Mouse (Mus musculus) heart, embryonic 13.5 days (tissue): ENCODE results near the gene Zfp597. TPM values are rescaled to one million over a fixed set of nuclear protein-coding genes. Genes with fewer than 3 reads are reported as not detected.

Experiments used
- ATAC-seq: fragments of 200-750 bp; cut with Nextera tagmentation; 2 replicates; pipeline ENCODE4 v1.8.0; 2017; ENCODE audit warnings: moderate TSS enrichment; ENCODE audit not compliant: insufficient number of reproducible peaks, low FRiP score, low TSS enrichment; ENCODE audit errors: extremely low read depth
- H3K27ac ChIP-seq: fragments of 300-500 bp; sonication (generic); replicated peaks from 2 replicates; pipeline ENCODE4 v1.5.1; 2015; ENCODE audit warnings: moderate library complexity, mild to moderate bottlenecking, inconsistent platforms
- H3K27me3 ChIP-seq: fragments of 300-500 bp; sonication (generic); replicated peaks from 2 replicates; pipeline ENCODE4 v1.6.1; 2015; ENCODE audit warnings: mild to moderate bottlenecking, inconsistent platforms
- H3K36me3 ChIP-seq: fragments of 300-500 bp; sonication (generic); 2 replicates; pipeline ENCODE4 v1.6.1; 2015; ENCODE audit warnings: mild to moderate bottlenecking, inconsistent platforms
- H3K4me1 ChIP-seq: fragments of 300-500 bp; sonication (generic); 2 replicates; pipeline ENCODE4 v1.6.1; 2015; ENCODE audit warnings: inconsistent platforms
- H3K4me2 ChIP-seq: fragments of 300-500 bp; sonication (generic); 2 replicates; pipeline ENCODE4 v1.6.1; 2015; ENCODE audit warnings: inconsistent platforms, mild to moderate bottlenecking, moderate library complexity
- H3K4me3 ChIP-seq: fragments of 300-500 bp; sonication (generic); 2 replicates; pipeline ENCODE4 v1.5.1; 2015; ENCODE audit warnings: moderate library complexity, mild to moderate bottlenecking, inconsistent platforms
- H3K9ac ChIP-seq: fragments of 300-500 bp; sonication (generic); 2 replicates; pipeline ENCODE4 v1.6.1; 2015; ENCODE audit warnings: inconsistent platforms, mild to moderate bottlenecking, moderate library complexity
- H3K9me3 ChIP-seq: fragments of 300-500 bp; sonication (generic); 2 replicates; pipeline ENCODE4 v1.6.1; 2016; ENCODE audit warnings: inconsistent platforms
- WGBS: fragments of 180-500 bp; shearing (Covaris S2); methylation state at CpG from one replicate; pipeline ENCODE4 v1.1.7; 2015; ENCODE audit warnings: mixed read lengths; 5-methylcytosine and 5-hydroxymethylcytosine counted together
- polyA plus RNA-seq: library from polyadenylated mRNA; unstranded; fragments of >200 nt; fragmentation: Nextera tagmentation; extraction: Ambion mirVana; gene quantifications from 2 replicates; pipeline ENCODE4 v1.2.1, GENCODE M21; 2015

Gene Zfp597
- polyA plus RNA-seq, 1 experiment from 2014 or later = 4.2 TPM

DNA sequence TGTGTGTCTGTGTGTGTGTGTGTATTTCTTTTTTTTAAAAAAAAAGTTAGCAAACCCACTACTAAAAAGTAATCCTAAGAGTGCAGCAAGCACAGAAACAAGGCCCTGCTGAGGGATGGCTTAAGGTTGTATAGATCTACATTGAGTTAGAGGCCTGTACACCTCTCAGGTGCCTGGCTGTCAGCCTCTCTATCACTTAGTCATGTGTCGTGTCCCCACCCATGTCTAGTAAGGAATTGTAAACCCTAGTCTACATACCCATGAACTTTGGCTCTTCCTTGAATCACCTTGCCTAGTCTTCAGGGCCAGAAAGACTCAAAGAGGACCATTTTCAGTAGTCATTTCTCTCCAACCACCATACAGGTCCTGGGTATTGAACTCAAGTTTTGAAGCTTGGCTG is 12.2 kb upstream of the Zfp597 start:
- ATAC-seq = no peak
- H3K9ac ChIP-seq = no peak overlapping the region
- peaks cover 16% of the 10 kb centered on the region for H3K4me1 ChIP-seq
- 77% methylated on average over 1 of the region's 1 CpGs for WGBS
- H3K9me3 ChIP-seq = no peaks in the 10 kb centered on the region
- H3K4me2 ChIP-seq = no peak overlapping the region
- no peak overlapping the region for H3K27ac ChIP-seq
- H3K36me3 ChIP-seq = peaks cover 66% of the 10 kb centered on the region
- H3K27me3 ChIP-seq = no peaks in the 10 kb centered on the region
- no peak overlapping the region for H3K4me3 ChIP-seq

DNA sequence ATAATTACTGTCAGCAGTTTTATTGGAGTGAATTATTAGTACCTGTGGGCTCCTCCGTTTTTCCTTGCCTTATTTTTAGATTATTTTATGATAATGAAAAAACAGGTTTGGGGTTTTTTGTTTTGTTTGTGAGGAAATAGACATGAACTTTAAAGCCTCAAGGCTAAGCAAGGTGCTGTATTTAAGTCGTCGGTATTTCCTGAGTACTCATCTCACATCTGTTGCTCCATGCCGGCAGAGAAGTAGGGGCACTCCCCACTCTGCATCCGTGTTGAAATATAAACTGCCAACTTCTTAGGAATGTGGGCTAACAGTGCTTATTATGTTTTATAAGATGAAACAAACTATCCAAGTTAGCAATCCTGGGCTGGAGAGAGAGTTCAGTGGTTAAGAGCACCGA is 11.7 kb upstream of the Zfp597 start:
- no peak overlapping the region for H3K4me2 ChIP-seq
- peak overlapping the region; percentile 77; the same call in 1 of the 2 replicates for H3K27ac ChIP-seq
- H3K9me3 ChIP-seq = no peaks in the 10 kb centered on the region
- H3K4me3 ChIP-seq = no peak overlapping the region
- peaks cover 16% of the 10 kb centered on the region for H3K4me1 ChIP-seq
- no peak overlapping the region for H3K9ac ChIP-seq
- no peak for ATAC-seq
- H3K36me3 ChIP-seq = peaks cover 61% of the 10 kb centered on the region
- no peaks in the 10 kb centered on the region for H3K27me3 ChIP-seq
- 81% methylated on average over 6 of the region's 6 CpGs for WGBS

DNA sequence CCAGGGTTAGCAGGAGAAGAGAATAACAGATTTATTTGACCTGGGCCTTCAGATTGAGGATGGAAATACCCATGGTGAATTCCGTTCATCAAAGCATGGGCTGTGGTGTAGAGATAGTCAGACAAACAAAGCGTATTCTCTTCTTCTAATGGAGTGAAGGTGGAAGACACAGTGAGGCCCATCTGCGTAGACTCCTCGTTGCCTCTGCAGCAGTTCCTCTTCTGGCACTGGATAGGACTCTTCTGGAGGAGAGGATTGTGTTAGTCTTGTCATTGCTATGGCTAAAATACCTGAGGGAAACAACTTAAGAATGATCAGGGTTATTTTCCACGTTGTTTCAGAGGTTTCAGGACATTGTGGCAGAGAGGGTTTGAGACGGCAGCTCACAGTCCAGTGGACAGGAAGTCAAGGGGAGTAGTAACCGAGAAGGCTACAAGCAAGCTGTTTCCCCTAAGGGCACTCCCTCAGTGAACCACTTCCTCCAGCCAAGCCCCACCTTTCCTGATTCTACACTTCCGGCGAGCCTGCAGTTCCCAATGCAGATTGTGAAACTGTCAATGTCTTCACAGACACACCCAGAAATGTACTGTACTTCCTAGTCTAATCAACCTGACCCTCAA is 10.9 kb upstream of the Zfp597 start:
- Histone ChIP-seq H3K36me3 (peaks cover 53% of the 10 kb centered on the region), H3K4me2 (peak overlapping the region; percentile 30), H3K9me3 (no peaks in the 10 kb centered on the region), H3K27ac (peak overlapping the region; percentile 77), H3K27me3 (no peaks in the 10 kb centered on the region), H3K9ac (no peak overlapping the region), H3K4me1 (peaks cover 16% of the 10 kb centered on the region), H3K4me3 (no peak overlapping the region)
- ATAC-seq = no peak
- 71% methylated on average over 9 of the region's 9 CpGs for WGBS

DNA sequence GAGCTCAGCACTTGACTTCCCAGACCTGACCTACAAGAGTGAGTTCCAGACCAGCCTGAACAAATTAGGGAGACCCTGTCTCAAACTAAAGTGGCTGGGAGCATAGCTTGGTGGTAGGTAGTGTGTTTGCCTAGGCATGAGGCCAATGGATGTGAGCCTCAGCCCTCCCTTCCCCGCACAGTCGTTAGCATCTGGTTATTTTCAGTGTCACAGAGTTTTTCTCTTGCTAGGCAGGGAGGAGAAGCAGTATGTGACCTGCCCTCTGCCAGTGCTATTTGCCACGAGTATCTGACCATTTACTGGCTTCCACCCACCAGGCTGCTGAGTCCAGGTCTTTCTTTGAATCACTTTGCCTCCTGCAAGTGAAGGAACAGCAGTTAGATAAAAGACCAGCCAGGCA is 9.4 kb upstream of the Zfp597 start:
- Histone ChIP-seq H3K9ac (no peak overlapping the region), H3K27me3 (no peaks in the 10 kb centered on the region), H3K27ac (peak overlapping the region; percentile 77), H3K36me3 (peaks cover 38% of the 10 kb centered on the region), H3K4me3 (no peak overlapping the region), H3K4me2 (peak overlapping the region; percentile 13; the same call in 1 of the 2 replicates), H3K9me3 (no peaks in the 10 kb centered on the region), H3K4me1 (peaks cover 16% of the 10 kb centered on the region)
- no peak; the same call in 1 of the 2 replicates for ATAC-seq
- 38% methylated on average over 3 of the region's 3 CpGs for WGBS

DNA sequence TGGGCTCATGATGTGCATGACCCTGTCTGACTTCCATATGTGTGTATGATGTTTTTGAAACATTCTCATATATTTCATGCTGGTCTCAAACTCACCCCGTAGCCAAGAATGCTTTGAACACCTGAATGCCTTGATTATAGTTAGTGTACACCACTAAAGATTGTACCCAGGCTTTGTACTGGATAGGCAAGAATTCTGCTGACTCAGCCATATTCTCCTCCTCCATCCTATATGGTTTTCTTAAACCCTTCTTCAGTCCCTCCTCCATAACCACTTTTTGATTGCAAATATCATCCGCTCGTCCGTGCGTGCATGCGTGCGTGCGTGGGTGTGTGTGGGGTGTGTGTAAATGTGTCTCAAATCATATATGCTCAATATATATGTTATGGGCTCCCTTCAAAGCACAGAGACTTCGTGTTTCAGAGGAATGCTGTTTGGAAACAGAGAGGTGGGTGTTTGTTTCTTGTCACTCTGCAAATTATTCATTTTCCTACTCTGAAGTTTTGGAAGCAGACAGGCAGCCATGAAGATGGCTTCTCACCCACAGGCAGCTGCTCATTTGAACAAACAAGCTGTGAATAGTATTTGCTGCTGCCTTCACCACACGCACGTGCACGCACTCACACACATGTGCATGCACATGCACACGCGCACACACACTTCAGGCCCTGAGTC is 7.4 kb upstream of the Zfp597 start:
- WGBS = 88% methylated on average over 14 of the region's 14 CpGs

DNA sequence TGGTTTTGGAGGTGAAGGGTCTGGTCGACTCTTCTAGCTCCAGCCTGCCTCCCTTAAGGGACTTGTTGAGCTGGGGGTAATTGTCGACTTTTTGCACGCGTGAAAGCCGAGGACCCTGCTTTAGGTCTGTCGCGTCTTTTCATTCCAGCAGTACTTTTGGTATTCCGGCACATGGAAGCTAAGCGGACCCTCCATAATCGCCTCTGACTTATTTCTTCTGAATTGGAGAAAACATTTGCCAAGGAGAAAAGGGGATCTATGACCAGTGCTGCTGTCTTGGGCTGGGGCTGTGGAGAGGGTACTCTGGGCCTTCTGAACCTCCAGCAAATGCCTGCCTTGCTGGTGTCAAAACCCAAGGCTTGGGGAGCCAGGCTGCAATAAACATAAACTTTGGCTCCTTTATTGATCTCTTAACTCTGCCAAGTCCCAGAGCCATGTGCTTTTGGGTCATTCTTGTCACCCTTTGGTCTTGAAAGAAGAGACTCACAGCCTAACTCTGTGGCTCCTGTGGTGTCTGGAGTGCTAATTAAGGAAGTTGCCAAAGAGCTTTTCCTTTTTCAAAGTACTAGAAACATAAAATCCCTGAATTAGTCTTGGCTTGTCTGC is 807 bp upstream of the Zfp597 start:
- no peak for ATAC-seq
- H3K4me2 ChIP-seq = peak overlapping the region; percentile 85
- no peaks in the 10 kb centered on the region for H3K27me3 ChIP-seq
- WGBS = 5% methylated on average over 10 of the region's 10 CpGs
- 0 out of 2 replicates have a peak, but pooled peaks cover 6% of the 10 kb centered on the region for H3K36me3 ChIP-seq
- peak overlapping the region; percentile 98 for H3K4me3 ChIP-seq
- peaks cover 25% of the 10 kb centered on the region for H3K4me1 ChIP-seq
- H3K9ac ChIP-seq = peak overlapping the region; percentile 95
- H3K9me3 ChIP-seq = no peaks in the 10 kb centered on the region
- H3K27ac ChIP-seq = peak overlapping the region; percentile 96

More for the DNA sequence above, 7.4 kb upstream of the Zfp597 start:
- H3K4me3 ChIP-seq = no peak overlapping the region
- H3K27ac ChIP-seq = no peak overlapping the region
- H3K9ac ChIP-seq = no peak overlapping the region
- H3K4me2 ChIP-seq = no peak overlapping the region
- no peaks in the 10 kb centered on the region for H3K9me3 ChIP-seq
- no peaks in the 10 kb centered on the region for H3K27me3 ChIP-seq
- peaks cover 18% of the 10 kb centered on the region for H3K4me1 ChIP-seq
- peaks cover 18% of the 10 kb centered on the region for H3K36me3 ChIP-seq
- ATAC-seq = no peak

DNA sequence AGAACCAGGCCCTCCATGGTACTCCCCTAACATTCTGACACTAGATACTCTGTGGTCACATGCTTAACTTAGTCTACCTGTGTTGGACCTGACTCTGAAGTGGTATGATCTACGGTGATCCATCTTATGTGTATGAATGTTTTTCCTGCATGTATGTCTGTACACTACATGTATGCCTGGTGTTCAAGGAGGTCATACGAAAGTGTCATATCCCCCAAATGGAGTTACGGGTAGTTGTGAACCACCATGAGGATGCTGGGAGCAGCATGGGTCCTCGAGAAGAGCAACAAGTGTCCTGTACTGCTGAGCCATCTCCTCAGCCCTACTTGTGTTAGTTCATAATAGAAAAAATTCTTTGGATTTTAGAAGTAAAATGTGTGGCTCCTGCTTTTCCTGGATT is 8.0 kb downstream of the Zfp597 start:
- peaks cover 39% of the 10 kb centered on the region for H3K36me3 ChIP-seq
- no peak for ATAC-seq
- no peaks in the 10 kb centered on the region for H3K9me3 ChIP-seq
- no peak overlapping the region for H3K9ac ChIP-seq
- no peak overlapping the region for H3K27ac ChIP-seq
- 94% methylated on average over 4 of the region's 4 CpGs for WGBS
- H3K4me3 ChIP-seq = no peak overlapping the region
- peaks cover 19% of the 10 kb centered on the region for H3K4me1 ChIP-seq
- H3K27me3 ChIP-seq = no peaks in the 10 kb centered on the region
- H3K4me2 ChIP-seq = no peak overlapping the region

DNA sequence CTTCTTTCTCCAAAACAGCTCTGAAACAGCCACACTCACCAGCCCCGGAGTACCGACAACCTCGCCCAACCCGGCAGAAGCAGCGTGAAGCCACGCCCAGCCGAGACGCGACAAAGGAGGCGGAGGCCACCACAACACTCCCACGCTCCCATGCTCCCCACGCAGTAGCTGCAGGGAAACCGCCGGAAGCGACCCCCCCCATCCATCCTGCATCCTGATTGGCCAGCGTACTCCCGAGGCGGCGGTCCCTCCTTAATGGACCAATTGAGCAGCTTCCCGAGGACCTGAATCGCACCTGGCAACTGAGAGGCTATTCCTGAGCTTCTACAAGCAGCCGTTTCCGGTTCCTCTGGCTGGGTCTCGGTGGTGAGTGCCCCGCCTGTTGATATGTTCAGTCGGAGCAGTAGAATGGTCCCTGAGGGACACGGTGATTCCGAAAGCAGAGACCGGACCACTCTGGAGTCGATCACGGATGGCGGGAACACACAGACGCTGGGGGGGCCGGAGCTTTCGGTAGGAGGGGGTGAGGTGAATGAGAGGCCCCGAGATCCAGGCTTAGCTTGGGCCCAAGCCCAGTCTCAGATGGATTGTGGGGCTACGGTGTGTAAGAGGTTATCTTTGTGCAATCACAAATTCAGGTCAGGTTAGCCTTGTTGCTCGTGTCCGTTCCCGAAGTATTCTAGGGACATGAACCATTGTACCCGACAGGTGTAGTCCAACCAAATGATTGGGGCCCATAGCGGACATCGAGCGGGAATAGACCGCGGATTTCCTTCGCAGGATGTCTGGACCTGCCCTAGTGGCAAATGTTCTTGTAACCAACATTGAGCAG is 11.9 kb downstream of the Zfp597 start, which contains the start of gene Naa60:
Gene Naa60, plus strand, starts transcription at position 160 of the 832 bp plus-strand sequence.
- Histone ChIP-seq H3K4me1 (peaks cover 22% of the 10 kb centered on the region), H3K4me3 (peak within 1 kb of the TSS; percentile 68), H3K9ac (peak within 1 kb of the TSS; percentile 89), H3K27me3 (no peaks in the 10 kb centered on the region), H3K4me2 (peak within 1 kb of the TSS; percentile 94), H3K9me3 (no peaks in the 10 kb centered on the region), H3K27ac (peak within 1 kb of the TSS; percentile 64), H3K36me3 (peaks cover 36% of the 10 kb centered on the region)
- ATAC-seq = peak; percentile 96
- 5% methylated on average over 47 of the region's 47 CpGs for WGBS

DNA sequence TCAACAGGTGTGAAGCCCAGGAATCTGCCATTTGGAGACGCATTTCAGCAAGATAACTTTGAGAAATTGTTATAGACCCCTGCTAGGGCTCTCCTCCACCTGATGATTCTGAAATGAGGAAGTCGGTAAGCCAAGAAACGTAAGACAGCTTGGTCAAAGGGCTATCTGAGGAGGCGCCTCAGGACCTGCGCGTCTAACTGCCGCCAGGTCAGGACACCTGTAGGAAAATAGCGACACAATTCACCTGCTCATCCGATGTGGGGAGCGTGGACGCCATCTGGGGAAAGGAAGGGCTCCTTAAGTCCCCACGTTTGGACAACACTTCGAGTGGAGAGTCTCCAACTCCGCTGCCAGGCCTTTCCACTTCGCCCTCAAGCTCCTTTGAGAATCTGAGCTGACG is 12.5 kb downstream of the Zfp597 start:
- Histone ChIP-seq H3K4me3 (peak overlapping the region; percentile 68), H3K4me1 (peaks cover 22% of the 10 kb centered on the region), H3K9me3 (no peaks in the 10 kb centered on the region), H3K4me2 (peak overlapping the region; percentile 94), H3K36me3 (peaks cover 35% of the 10 kb centered on the region), H3K9ac (peak overlapping the region; percentile 89), H3K27me3 (no peaks in the 10 kb centered on the region), H3K27ac (peak overlapping the region; percentile 64)
- WGBS = 1% methylated on average over 16 of the region's 16 CpGs
- no peak for ATAC-seq

DNA sequence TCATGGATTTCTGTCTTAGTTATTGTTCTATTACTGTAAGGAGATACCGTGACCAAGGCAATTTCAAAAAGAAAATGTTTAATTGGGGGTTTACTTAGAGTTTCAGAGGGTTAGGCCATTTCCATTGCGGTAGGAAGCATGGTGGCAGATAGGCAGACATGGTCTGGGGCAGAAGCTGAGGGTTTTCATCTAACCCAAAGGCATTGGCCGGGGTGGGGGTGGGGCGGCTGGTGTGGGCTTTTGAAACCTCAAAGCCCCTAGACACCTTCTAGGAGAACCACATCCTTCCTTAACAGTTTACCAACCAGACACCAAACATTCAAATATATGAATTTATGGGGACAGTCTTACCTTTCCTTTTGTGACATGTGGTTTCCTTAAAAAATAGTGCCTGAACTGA is 25.1 kb downstream of the Zfp597 start:
- no peaks in the 10 kb centered on the region for H3K9me3 ChIP-seq
- H3K36me3 ChIP-seq = peaks cover 30% of the 10 kb centered on the region
- no peak overlapping the region for H3K9ac ChIP-seq
- no peak overlapping the region for H3K4me2 ChIP-seq
- no peak for ATAC-seq
- H3K4me1 ChIP-seq = no peaks in the 10 kb centered on the region
- WGBS = 84% methylated on average over 4 of the region's 4 CpGs
- no peak overlapping the region for H3K4me3 ChIP-seq
- no peaks in the 10 kb centered on the region for H3K27me3 ChIP-seq
- no peak overlapping the region for H3K27ac ChIP-seq

DNA sequence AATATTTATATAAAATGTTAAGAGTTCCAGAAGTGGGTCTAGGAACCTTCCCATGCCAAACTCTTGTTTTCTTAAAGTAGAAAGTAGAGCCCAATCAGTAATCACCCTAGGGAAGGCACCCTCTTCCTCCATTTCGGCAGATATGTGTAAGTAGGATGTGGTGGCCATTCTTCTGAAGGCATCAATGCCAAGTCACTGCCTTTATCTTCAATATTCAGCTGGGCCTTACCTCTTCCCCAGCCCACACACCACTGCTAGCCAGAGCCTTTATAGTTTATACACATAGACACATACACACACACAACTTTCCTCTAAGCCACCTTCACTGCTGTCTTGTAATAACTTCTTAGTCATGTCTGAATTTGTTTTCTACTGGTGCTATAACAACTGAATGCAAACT is 28.6 kb downstream of the Zfp597 start:
- no peak for ATAC-seq
- H3K4me1 ChIP-seq = no peaks in the 10 kb centered on the region
- WGBS = 80% methylated on average over 1 of the region's 1 CpGs

More for the DNA sequence above, 28.6 kb downstream of the Zfp597 start:
- Histone ChIP-seq H3K4me3 (no peak overlapping the region), H3K27ac (no peak overlapping the region), H3K9ac (no peak overlapping the region), H3K36me3 (peaks cover 5% of the 10 kb centered on the region), H3K4me2 (no peak overlapping the region), H3K27me3 (no peaks in the 10 kb centered on the region), H3K9me3 (no peaks in the 10 kb centered on the region)
